Mouse (Mus musculus) hindbrain, embryonic 14.5 days (tissue): ENCODE results near the gene Gm45213. TPM values are rescaled to one million over a fixed set of nuclear protein-coding genes. Genes with fewer than 3 reads are reported as not detected.

Experiments
- ATAC-seq: fragments of 200-750 bp; cut with Nextera tagmentation; 2 replicates; pipeline ENCODE4 v1.8.0; 2017; ENCODE audit warnings: moderate number of reproducible peaks, mild to moderate bottlenecking, moderate TSS enrichment, moderate library complexity; ENCODE audit not compliant: low FRiP score
- DNase-seq: peaks from one replicate; pipeline ENCODE4 v3.0.0-alpha.2; 2015; ENCODE audit warnings: low spot score
- H3K27ac ChIP-seq: fragments of 300-500 bp; sonication (generic); 2 replicates; pipeline ENCODE4 v1.5.1; 2014; ENCODE audit warnings: mild to moderate bottlenecking, moderate library complexity
- H3K27me3 ChIP-seq: fragments of 300-500 bp; sonication (generic); 2 replicates; pipeline ENCODE4 v1.6.1; 2014; ENCODE audit warnings: mild to moderate bottlenecking, low read length, mixed read lengths; ENCODE audit not compliant: control insufficient read depth, insufficient read depth
- H3K36me3 ChIP-seq: fragments of 300-500 bp; sonication (generic); replicated peaks from 2 replicates; pipeline ENCODE4 v1.6.1; 2014; ENCODE audit not compliant: control insufficient read depth, insufficient read depth
- H3K4me1 ChIP-seq: fragments of 300-500 bp; sonication (generic); replicated peaks from 2 replicates; pipeline ENCODE4 v1.6.1; 2014; ENCODE audit warnings: antibody characterized with exemption, low read length, mixed read lengths; ENCODE audit not compliant: control insufficient read depth, insufficient read depth
- H3K4me2 ChIP-seq: fragments of 300-500 bp; sonication (generic); replicated peaks from 2 replicates; pipeline ENCODE4 v1.6.1; 2014; ENCODE audit warnings: mild to moderate bottlenecking, moderate library complexity
- H3K4me3 ChIP-seq: fragments of 300-500 bp; sonication (generic); replicated peaks from 2 replicates; pipeline ENCODE4 v1.5.1; 2014; ENCODE audit warnings: mild to moderate bottlenecking, low read length
- H3K9ac ChIP-seq: fragments of 300-500 bp; sonication (generic); 2 replicates; pipeline ENCODE4 v1.6.1; 2014
- H3K9me3 ChIP-seq: fragments of 300-500 bp; sonication (generic); 2 replicates; pipeline ENCODE4 v1.6.1; 2016; ENCODE audit warnings: low read length; ENCODE audit not compliant: control insufficient read depth
- WGBS: fragments of 180-500 bp; shearing (Covaris S2); extraction: QIAGEN DNeasy Blood & Tissue Kit; methylation state at CpG from one replicate; pipeline ENCODE4 v1.1.7; 2014; 5-methylcytosine and 5-hydroxymethylcytosine counted together
- polyA plus RNA-seq: library from polyadenylated mRNA; unstranded; fragments of >200 nt; fragmentation: Nextera tagmentation; extraction: Ambion mirVana; gene quantifications from 2 replicates; pipeline ENCODE4 v1.2.1, GENCODE M21; 2014

The Gm45213 gene
- polyA plus RNA-seq, 1 experiment from 2014 or later: not detected

DNA sequence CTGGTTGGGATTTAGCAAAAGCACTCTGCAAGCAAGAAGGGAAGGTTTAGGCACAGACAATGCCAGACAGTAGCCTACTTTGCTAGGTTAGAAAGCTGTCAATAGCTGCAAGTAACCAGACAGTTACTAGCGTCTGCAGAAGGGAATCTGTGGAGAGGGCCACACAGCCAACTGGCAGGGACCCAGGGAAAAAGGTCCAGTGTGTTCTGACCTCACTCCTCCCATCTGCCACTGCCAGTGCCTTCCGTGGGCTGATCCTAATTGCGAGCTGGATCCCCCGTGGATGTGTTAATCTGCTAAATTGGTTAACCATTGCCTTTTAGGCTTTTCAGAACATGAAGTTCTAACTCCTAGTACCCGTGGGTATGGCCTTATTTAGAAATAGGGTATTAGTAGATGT lies 50.7 kb downstream of the Gm45213 start:
- ATAC-seq: no peak
- 78% methylated on average over 5 of the region's 5 CpGs for WGBS
- H3K27ac ChIP-seq: no peak overlapping the region
- no peaks in the 10 kb centered on the region for H3K9me3 ChIP-seq
- no peak overlapping the region for H3K4me2 ChIP-seq
- H3K4me3 ChIP-seq: no peak overlapping the region
- peaks cover 29% of the 10 kb centered on the region for H3K36me3 ChIP-seq
- no peaks in the 10 kb centered on the region for H3K27me3 ChIP-seq
- H3K4me1 ChIP-seq: no peaks in the 10 kb centered on the region
- no peak overlapping the region for H3K9ac ChIP-seq
- no peak for DNase-seq

DNA sequence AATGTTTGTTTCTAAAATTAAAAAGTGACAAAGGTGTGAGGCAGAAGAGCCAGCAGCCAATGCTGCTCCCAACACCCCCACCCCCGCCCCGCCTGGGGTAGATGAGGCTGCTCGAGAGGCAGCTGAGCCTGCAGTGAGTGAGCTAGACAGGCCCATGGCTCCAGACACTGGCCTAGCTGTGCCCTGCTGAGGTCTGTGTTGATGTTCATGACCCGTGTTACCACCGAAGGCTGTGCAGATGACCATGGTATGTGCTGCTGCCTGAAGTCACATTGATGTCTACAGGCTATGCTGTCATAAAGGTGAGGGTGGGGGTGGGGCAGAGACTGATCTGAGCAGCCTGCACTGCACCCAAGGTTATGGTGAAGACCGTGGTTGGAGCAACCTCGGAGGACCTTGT lies 55.4 kb downstream of the Gm45213 start:
- H3K27ac ChIP-seq: no peak overlapping the region
- DNase-seq (no peak), ATAC-seq (no peak)
- no peaks in the 10 kb centered on the region for H3K4me1 ChIP-seq
- H3K4me3 ChIP-seq: no peak overlapping the region
- H3K36me3 ChIP-seq: no peaks in the 10 kb centered on the region
- H3K4me2 ChIP-seq: no peak overlapping the region
- WGBS: 84% methylated on average over 7 of the region's 7 CpGs
- H3K9ac ChIP-seq: no peak overlapping the region
- H3K27me3 ChIP-seq: no peaks in the 10 kb centered on the region
- no peaks in the 10 kb centered on the region for H3K9me3 ChIP-seq

DNA sequence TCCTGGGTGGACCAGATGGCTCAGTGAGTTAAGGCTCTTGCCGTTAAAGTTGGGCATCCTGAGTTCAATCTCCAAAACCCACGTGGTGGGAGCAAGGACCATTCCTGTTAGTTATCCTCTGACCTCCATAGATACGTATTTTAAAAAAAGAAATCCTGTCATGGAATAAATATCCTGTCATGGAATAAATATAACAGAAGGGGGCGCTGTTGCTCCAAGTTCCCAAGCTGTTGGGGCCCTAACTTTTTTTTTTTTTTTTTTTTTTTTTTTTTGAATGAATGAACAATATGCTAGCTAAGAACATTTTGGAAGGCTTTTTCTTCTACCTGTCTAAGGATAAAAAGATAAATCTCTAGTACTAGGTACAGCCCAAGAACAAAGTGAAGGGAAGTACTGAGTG lies 58.5 kb downstream of the Gm45213 start:
- DNase-seq: peak; percentile 78
- Histone ChIP-seq H3K4me1 (no peaks in the 10 kb centered on the region), H3K4me2 (no peak overlapping the region), H3K4me3 (no peak overlapping the region), H3K36me3 (no peaks in the 10 kb centered on the region), H3K9ac (no peak overlapping the region), H3K27ac (no peak overlapping the region), H3K9me3 (no peaks in the 10 kb centered on the region), H3K27me3 (no peaks in the 10 kb centered on the region)
- ATAC-seq: no peak
- WGBS: 6% methylated on average over 4 of the region's 4 CpGs

DNA sequence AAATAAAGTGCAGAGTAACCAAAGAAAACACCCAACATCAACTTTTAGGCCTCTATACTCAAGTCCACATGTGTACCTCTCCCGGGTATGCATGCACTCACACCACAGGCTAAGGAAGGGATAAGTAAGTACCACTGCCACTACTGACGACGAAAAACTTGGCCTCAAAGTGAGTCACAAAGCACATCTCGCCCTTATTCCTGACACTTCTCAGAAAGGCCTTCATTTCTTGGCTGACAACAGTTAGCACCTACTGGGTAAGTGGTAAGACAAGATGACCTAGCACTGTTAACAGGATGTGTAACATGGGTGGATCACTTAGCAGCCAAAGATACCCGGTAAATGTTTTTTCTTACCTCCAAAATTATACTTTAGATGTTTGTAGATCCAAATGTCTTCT lies 61.1 kb downstream of the Gm45213 start:
- 92% methylated on average over 5 of the region's 5 CpGs for WGBS
- no peaks in the 10 kb centered on the region for H3K4me1 ChIP-seq

DNA sequence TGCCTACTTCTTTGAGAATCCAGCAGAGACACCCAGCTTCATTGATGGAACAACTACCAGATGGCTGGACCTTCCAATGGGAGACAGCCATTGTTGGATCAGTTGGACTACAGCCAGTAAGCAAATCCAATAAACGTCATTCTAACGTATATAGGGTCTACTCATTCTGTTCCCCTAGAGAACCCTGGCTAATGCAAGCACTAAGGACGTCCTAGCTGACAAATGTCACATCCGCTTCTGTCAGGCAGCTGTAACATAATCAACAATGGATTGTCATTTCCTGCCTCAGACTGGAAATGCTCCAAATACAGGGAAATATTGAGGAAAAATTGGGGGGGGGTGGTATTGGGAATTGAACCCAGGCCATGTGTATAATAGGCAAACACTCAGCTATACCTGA lies 62.4 kb downstream of the Gm45213 start:
- H3K4me2 ChIP-seq: no peak overlapping the region
- H3K36me3 ChIP-seq: no peaks in the 10 kb centered on the region
- DNase-seq (no peak), ATAC-seq (no peak)
- WGBS: 57% methylated on average over 4 of the region's 4 CpGs
- H3K4me1 ChIP-seq: peaks cover 4% of the 10 kb centered on the region; the same call in 1 of the 2 replicates
- H3K9me3 ChIP-seq: no peaks in the 10 kb centered on the region
- H3K4me3 ChIP-seq: no peak overlapping the region
- no peaks in the 10 kb centered on the region for H3K27me3 ChIP-seq
- no peak overlapping the region for H3K9ac ChIP-seq
- H3K27ac ChIP-seq: no peak overlapping the region

More for the DNA sequence above, 61.1 kb downstream of the Gm45213 start:
- Histone ChIP-seq H3K4me2 (no peak overlapping the region), H3K36me3 (no peaks in the 10 kb centered on the region), H3K9me3 (no peaks in the 10 kb centered on the region), H3K9ac (no peak overlapping the region), H3K27me3 (no peaks in the 10 kb centered on the region), H3K4me3 (no peak overlapping the region), H3K27ac (no peak overlapping the region)
- DNase-seq (no peak), ATAC-seq (no peak)

DNA sequence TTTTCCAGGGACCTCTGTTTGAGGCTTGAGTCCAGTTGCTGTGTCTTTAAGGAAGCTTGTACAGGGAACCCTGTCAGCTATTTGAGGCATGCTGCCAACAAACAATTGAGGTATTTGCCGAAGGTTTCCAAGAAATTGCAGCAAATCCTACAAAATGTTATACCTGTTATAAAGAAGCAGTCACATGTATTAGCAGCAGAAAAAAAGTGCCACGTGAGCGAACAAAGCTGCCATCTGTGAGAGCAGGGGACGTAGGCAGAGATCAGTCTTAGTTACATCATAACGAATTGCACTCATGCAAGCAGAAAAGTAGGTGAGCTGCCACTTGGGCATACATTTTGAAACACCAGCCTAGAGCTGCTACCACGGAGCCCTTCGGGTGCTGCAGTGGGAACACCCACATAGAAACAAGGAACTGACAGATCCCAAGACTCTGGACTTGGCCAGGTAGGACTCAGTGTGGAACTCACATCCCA lies 63.2 kb downstream of the Gm45213 start:
- Histone ChIP-seq H3K27me3 (no peaks in the 10 kb centered on the region), H3K4me2 (no peak overlapping the region), H3K9me3 (no peaks in the 10 kb centered on the region), H3K4me3 (no peak overlapping the region), H3K4me1 (peaks cover 10% of the 10 kb centered on the region), H3K27ac (no peak overlapping the region), H3K36me3 (no peaks in the 10 kb centered on the region), H3K9ac (no peak overlapping the region)
- DNase-seq (no peak), ATAC-seq (no peak)
- WGBS: 75% methylated on average over 7 of the region's 7 CpGs

DNA sequence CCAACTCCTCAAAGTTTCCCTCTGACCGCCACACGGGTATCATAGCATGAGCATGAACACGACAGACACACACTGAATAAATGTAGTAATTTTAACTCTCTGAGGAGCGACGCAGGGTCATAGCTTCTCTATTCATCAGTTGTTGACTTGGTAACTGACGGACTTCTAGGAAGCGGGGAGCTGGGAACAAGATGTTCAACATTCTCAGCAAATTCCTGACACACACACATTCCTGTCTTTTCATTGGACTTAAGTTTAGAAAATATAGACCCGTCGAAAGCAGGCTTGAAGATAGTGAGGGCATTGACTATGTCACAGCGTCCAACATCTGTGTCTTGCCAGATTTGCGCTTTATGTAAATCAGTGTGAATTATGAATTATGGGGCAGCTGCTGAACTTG lies 63.8 kb downstream of the Gm45213 start:
- Histone ChIP-seq H3K4me2 (no peak overlapping the region), H3K4me1 (peaks cover 10% of the 10 kb centered on the region), H3K9me3 (no peaks in the 10 kb centered on the region), H3K9ac (no peak overlapping the region), H3K27me3 (no peaks in the 10 kb centered on the region), H3K4me3 (no peak overlapping the region), H3K27ac (no peak overlapping the region), H3K36me3 (no peaks in the 10 kb centered on the region)
- no peak for ATAC-seq
- DNase-seq: no peak
- WGBS: 79% methylated on average over 11 of the region's 11 CpGs

DNA sequence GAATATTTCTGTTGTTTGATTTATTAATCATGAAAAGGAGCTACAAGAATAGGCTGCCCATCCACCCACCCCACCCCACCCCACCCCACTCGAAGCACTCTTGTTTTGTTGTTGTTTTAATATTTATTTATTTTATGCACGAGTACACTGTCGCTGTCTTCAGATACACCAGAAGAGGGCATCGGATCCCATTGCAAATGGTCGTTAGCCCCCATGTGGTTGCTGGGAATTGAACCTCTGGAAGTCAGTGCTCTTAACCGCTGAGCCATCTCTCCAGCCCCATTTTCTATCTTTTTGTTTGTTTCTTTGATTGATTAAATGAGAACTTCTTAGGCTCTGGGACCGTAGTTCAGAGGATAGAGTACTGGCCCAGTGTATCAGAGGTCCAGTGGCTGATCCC lies 64.5 kb downstream of the Gm45213 start:
- ATAC-seq: no peak
- H3K4me3 ChIP-seq: no peak overlapping the region
- no peaks in the 10 kb centered on the region for H3K36me3 ChIP-seq
- no peaks in the 10 kb centered on the region for H3K9me3 ChIP-seq
- no peak for DNase-seq
- H3K27me3 ChIP-seq: no peaks in the 10 kb centered on the region
- WGBS: 9% methylated on average over 7 of the region's 7 CpGs
- H3K4me1 ChIP-seq: peaks cover 10% of the 10 kb centered on the region
- no peak overlapping the region for H3K27ac ChIP-seq
- H3K4me2 ChIP-seq: 0 out of 2 replicates have a peak overlapping the region, but pooled peaks have one; percentile 99
- no peak overlapping the region for H3K9ac ChIP-seq

DNA sequence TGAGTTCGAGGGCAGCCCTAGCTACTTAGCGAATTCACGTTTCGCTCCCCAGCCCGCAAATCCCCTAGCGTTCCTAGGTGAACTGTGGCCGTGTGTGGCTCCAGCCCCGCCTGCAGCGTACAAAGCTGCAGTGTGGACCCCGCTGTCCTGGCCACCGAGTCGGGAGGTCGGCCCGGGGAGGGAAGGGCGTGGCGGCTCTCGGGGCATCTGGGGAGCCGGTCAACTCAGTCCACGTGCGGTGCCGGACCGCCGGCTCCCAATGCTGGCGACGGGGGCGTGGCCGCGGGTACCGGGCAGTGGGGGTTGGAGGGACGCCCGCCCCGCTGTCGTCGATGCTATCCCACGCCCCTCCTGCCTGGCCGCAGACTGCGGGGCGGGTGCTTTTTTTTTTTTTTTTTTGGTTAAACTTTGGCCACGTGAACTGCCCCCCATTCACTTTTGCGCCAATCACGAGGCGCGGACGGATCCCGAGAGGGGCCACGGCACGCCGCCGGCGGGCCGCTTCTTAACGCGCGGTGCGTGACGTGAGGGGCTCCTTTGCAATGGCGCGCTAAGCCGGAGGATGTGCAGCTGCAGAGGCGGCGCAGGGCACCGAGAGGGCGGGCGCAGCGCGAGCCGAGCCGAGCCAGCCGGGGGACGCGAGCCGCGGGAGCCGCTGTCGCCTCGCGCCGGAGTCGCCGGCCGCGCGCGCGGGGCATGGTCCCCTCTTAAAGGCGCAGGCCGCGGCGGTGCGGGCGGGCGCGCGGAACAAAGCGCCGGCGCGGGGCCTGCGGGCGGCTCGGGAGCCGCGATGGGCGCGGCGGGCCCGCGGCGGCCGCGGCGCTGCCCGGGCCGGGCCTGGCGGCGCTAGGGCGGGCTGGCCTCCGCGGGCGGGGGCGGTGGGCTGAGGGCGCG lies 65.8 kb downstream of the Gm45213 start, which contains the start of gene Chsy1:
Gene Chsy1, plus strand, starts transcription at position 555 of the 894 bp plus-strand sequence.
- peak; percentile 92 for ATAC-seq
- under 1% methylated on average over 104 of the region's 123 CpGs for WGBS

More for the DNA sequence above, 65.8 kb downstream of the Gm45213 start, which contains the start of gene Chsy1:
- H3K27me3 ChIP-seq: no peaks in the 10 kb centered on the region
- peak; percentile 92 for DNase-seq
- H3K4me2 ChIP-seq: peak within 1 kb of the TSS; percentile 99
- peak within 1 kb of the TSS; percentile 95 for H3K9ac ChIP-seq
- no peaks in the 10 kb centered on the region for H3K36me3 ChIP-seq
- H3K4me3 ChIP-seq: peak within 1 kb of the TSS; percentile 95
- peaks cover 17% of the 10 kb centered on the region for H3K4me1 ChIP-seq
- no peaks in the 10 kb centered on the region for H3K9me3 ChIP-seq
- H3K27ac ChIP-seq: peak within 1 kb of the TSS; percentile 94
